Mouse (Mus musculus): ENCODE measurements around the gene Dnah8. TPM values are rescaled to one million over a fixed set of nuclear protein-coding genes. Genes with fewer than 3 reads are reported as not detected.

Dnah8 gene
- polyA plus RNA-seq, 1 experiment from 2014 or later: 0.85 TPM

GRCm38 (mm10) chr17:30678523-30678922, 54.4 kb downstream of the Dnah8 start:
- Histone ChIP-seq H3K27me3 (no peaks in the 10 kb centered on the region), H3K9ac (no peak overlapping the region), H3K4me1 (no peaks in the 10 kb centered on the region), H3K27ac (no peak overlapping the region), H3K36me3 (ENCODE audit: poor library complexity, severe bottlenecking) (no peaks in the 10 kb centered on the region), H3K4me3 (no peak overlapping the region), H3K4me2 (no peak overlapping the region), H3K9me3 (replicated peaks) (peaks cover 3% of the 10 kb centered on the region; the same call in 1 of the 2 replicates)
- ATAC-seq: no peak
- WGBS: 94% methylated on average over 10 of the region's 10 CpGs

GRCm38 (mm10) chr17:30679612-30680011, 55.5 kb downstream of the Dnah8 start:
- ATAC-seq: no peak
- no peaks in the 10 kb centered on the region for H3K27me3 ChIP-seq
- H3K9me3 ChIP-seq (replicated peaks): peaks cover 3% of the 10 kb centered on the region; the same call in 1 of the 2 replicates
- H3K27ac ChIP-seq: no peak overlapping the region
- no peaks in the 10 kb centered on the region for H3K4me1 ChIP-seq
- H3K36me3 ChIP-seq (ENCODE audit: poor library complexity, severe bottlenecking): no peaks in the 10 kb centered on the region
- H3K4me2 ChIP-seq: no peak overlapping the region
- H3K9ac ChIP-seq: no peak overlapping the region
- 93% methylated on average over 4 of the region's 4 CpGs for WGBS
- H3K4me3 ChIP-seq: no peak overlapping the region

GRCm38 (mm10) chr17:30681604-30682003, 57.5 kb downstream of the Dnah8 start:
- no peak for ATAC-seq
- H3K4me3 ChIP-seq: no peak overlapping the region
- H3K4me1 ChIP-seq: no peaks in the 10 kb centered on the region
- H3K27ac ChIP-seq: no peak overlapping the region
- H3K27me3 ChIP-seq: no peaks in the 10 kb centered on the region
- peaks cover 3% of the 10 kb centered on the region; the same call in 1 of the 2 replicates for H3K9me3 ChIP-seq (replicated peaks)
- whole genome bisulfite sequencing: 19% methylated on average over 5 of the region's 5 CpGs
- no peak overlapping the region for H3K4me2 ChIP-seq
- H3K36me3 ChIP-seq (ENCODE audit: poor library complexity, severe bottlenecking): no peaks in the 10 kb centered on the region
- no peak overlapping the region for H3K9ac ChIP-seq

- Histone ChIP-seq H3K27ac (no peak overlapping the region), H3K9me3 (replicated peaks) (no peaks in the 10 kb centered on the region), H3K4me3 (no peak overlapping the region), H3K27me3 (no peaks in the 10 kb centered on the region), H3K36me3 (ENCODE audit: poor library complexity, severe bottlenecking) (no peaks in the 10 kb centered on the region), H3K9ac (no peak overlapping the region), H3K4me2 (no peak overlapping the region), H3K4me1 (no peaks in the 10 kb centered on the region)
- WGBS: 78% methylated on average over 8 of the region's 8 CpGs
- ATAC-seq: no peak
Observed at GRCm38 (mm10) chr17:30690181-30690580, 66.0 kb downstream of the Dnah8 start.

- no peak overlapping the region for H3K4me3 ChIP-seq
- WGBS: 66% methylated on average over 2 of the region's 2 CpGs
Observed at GRCm38 (mm10) chr17:30691481-30691880, 67.3 kb downstream of the Dnah8 start.

GRCm38 (mm10) chr17:30694281-30694680, 70.1 kb downstream of the Dnah8 start:
- H3K27ac ChIP-seq: no peak overlapping the region
- no peaks in the 10 kb centered on the region for H3K9me3 ChIP-seq (replicated peaks)
- no peaks in the 10 kb centered on the region for H3K4me1 ChIP-seq
- ATAC-seq: no peak
- H3K9ac ChIP-seq: no peak overlapping the region
- no peak overlapping the region for H3K4me2 ChIP-seq
- no peak overlapping the region for H3K4me3 ChIP-seq
- H3K36me3 ChIP-seq (ENCODE audit: poor library complexity, severe bottlenecking): no peaks in the 10 kb centered on the region
- H3K27me3 ChIP-seq: no peaks in the 10 kb centered on the region
- WGBS: 79% methylated on average over 9 of the region's 9 CpGs

More at GRCm38 (mm10) chr17:30691481-30691880, 67.3 kb downstream of the Dnah8 start:
- Histone ChIP-seq H3K27ac (no peak overlapping the region), H3K36me3 (ENCODE audit: poor library complexity, severe bottlenecking) (no peaks in the 10 kb centered on the region), H3K9ac (no peak overlapping the region), H3K4me2 (no peak overlapping the region), H3K9me3 (replicated peaks) (no peaks in the 10 kb centered on the region), H3K4me1 (no peaks in the 10 kb centered on the region), H3K27me3 (no peaks in the 10 kb centered on the region)
- ATAC-seq: no peak

GRCm38 (mm10) chr17:30714732-30715131, 90.6 kb downstream of the Dnah8 start:
- WGBS: 73% methylated on average over 3 of the region's 3 CpGs
- H3K4me3 ChIP-seq: no peak overlapping the region
- ATAC-seq: no peak
- H3K27ac ChIP-seq: no peak overlapping the region
- H3K27me3 ChIP-seq: no peaks in the 10 kb centered on the region
- no peaks in the 10 kb centered on the region for H3K36me3 ChIP-seq (ENCODE audit: poor library complexity, severe bottlenecking)
- H3K4me2 ChIP-seq: no peak overlapping the region
- H3K4me1 ChIP-seq: no peaks in the 10 kb centered on the region
- no peak overlapping the region for H3K9ac ChIP-seq
- no peaks in the 10 kb centered on the region for H3K9me3 ChIP-seq (replicated peaks)

- Histone ChIP-seq H3K9me3 (replicated peaks) (no peaks in the 10 kb centered on the region), H3K4me2 (no peak overlapping the region), H3K27me3 (no peaks in the 10 kb centered on the region), H3K36me3 (ENCODE audit: poor library complexity, severe bottlenecking) (no peaks in the 10 kb centered on the region), H3K9ac (no peak overlapping the region), H3K4me3 (no peak overlapping the region), H3K27ac (no peak overlapping the region), H3K4me1 (no peaks in the 10 kb centered on the region)
- ATAC-seq: no peak
- WGBS: 94% methylated on average over 7 of the region's 7 CpGs
Observed at GRCm38 (mm10) chr17:30718197-30718596, 94.0 kb downstream of the Dnah8 start.

GRCm38 (mm10) chr17:30719031-30719430, 94.9 kb downstream of the Dnah8 start:
- no peak overlapping the region for H3K4me2 ChIP-seq
- no peak overlapping the region for H3K4me3 ChIP-seq
- no peaks in the 10 kb centered on the region for H3K9me3 ChIP-seq (replicated peaks)
- H3K27ac ChIP-seq: no peak overlapping the region
- H3K4me1 ChIP-seq: no peaks in the 10 kb centered on the region
- no peaks in the 10 kb centered on the region for H3K27me3 ChIP-seq
- H3K36me3 ChIP-seq (ENCODE audit: poor library complexity, severe bottlenecking): no peaks in the 10 kb centered on the region
- no peak overlapping the region for H3K9ac ChIP-seq
- no peak for ATAC-seq
- WGBS: 87% methylated on average over 5 of the region's 5 CpGs

GRCm38 (mm10) chr17:30727788-30728187, 103.6 kb downstream of the Dnah8 start:
- H3K36me3 ChIP-seq (ENCODE audit: poor library complexity, severe bottlenecking): no peaks in the 10 kb centered on the region
- H3K27me3 ChIP-seq: no peaks in the 10 kb centered on the region
- H3K4me2 ChIP-seq: no peak overlapping the region
- no peaks in the 10 kb centered on the region for H3K4me1 ChIP-seq
- no peak overlapping the region for H3K9ac ChIP-seq
- H3K27ac ChIP-seq: no peak overlapping the region
- 59% methylated on average over 4 of the region's 4 CpGs for WGBS
- H3K4me3 ChIP-seq: no peak overlapping the region
- 0 out of 2 replicates have a peak, but pooled peaks cover 3% of the 10 kb centered on the region for H3K9me3 ChIP-seq (replicated peaks)
- ATAC-seq: no peak

GRCm38 (mm10) chr17:30732736-30733135, 108.6 kb downstream of the Dnah8 start:
- 0 out of 2 replicates have a peak, but pooled peaks cover 3% of the 10 kb centered on the region for H3K9me3 ChIP-seq (replicated peaks)
- WGBS: 83% methylated on average over 3 of the region's 3 CpGs

GRCm38 (mm10) chr17:30734770-30735169, 110.6 kb downstream of the Dnah8 start:
- H3K36me3 ChIP-seq (ENCODE audit: poor library complexity, severe bottlenecking): no peaks in the 10 kb centered on the region
- no peak for ATAC-seq
- no peaks in the 10 kb centered on the region for H3K27me3 ChIP-seq
- no peaks in the 10 kb centered on the region for H3K4me1 ChIP-seq
- H3K9me3 ChIP-seq (replicated peaks): no peaks in the 10 kb centered on the region
- H3K9ac ChIP-seq: no peak overlapping the region
- WGBS: 92% methylated on average over 8 of the region's 8 CpGs
- no peak overlapping the region for H3K27ac ChIP-seq
- no peak overlapping the region for H3K4me2 ChIP-seq
- no peak overlapping the region for H3K4me3 ChIP-seq

More at GRCm38 (mm10) chr17:30732736-30733135, 108.6 kb downstream of the Dnah8 start:
- Histone ChIP-seq H3K4me3 (no peak overlapping the region), H3K27me3 (no peaks in the 10 kb centered on the region), H3K4me1 (no peaks in the 10 kb centered on the region), H3K9ac (no peak overlapping the region), H3K36me3 (ENCODE audit: poor library complexity, severe bottlenecking) (no peaks in the 10 kb centered on the region), H3K4me2 (no peak overlapping the region), H3K27ac (no peak overlapping the region)
- ATAC-seq: no peak

- no peak overlapping the region for H3K27ac ChIP-seq
- 97% methylated on average over 2 of the region's 2 CpGs for WGBS
- H3K4me1 ChIP-seq: no peaks in the 10 kb centered on the region
- H3K4me2 ChIP-seq: no peak overlapping the region
- no peaks in the 10 kb centered on the region for H3K9me3 ChIP-seq (replicated peaks)
- H3K36me3 ChIP-seq (ENCODE audit: poor library complexity, severe bottlenecking): no peaks in the 10 kb centered on the region
- H3K4me3 ChIP-seq: no peak overlapping the region
- H3K9ac ChIP-seq: no peak overlapping the region
- H3K27me3 ChIP-seq: no peaks in the 10 kb centered on the region
- ATAC-seq: no peak
Observed at GRCm38 (mm10) chr17:30735454-30735853, 111.3 kb downstream of the Dnah8 start.
